In the genomic region with DNA sequence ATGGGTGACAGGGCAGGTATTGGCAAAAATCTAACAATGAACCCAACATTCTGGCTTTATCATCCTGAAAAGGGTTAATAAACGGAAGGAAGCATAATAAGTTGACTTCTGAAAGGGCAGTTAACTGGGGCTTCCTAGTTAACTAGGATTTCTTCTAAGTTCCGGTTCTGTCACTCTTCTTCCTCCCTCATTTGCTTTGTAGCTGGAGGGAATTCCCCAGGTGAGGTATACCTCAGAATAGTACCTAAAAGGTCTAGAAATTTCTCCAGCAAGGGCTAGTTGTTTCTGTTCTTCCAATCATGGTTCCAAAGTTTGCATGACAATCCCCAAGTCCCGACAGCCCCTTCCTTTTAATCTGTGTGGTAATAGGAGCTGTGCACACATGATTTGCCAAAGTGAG, we compare ENCODE assay signal across 21 mouse cellular contexts.
DNase-seq lines count a peak whose midpoint lies in the region; ATAC-seq and TF ChIP-seq lines count a peak whose summit lies in the region.
"Had no signal": no experiment of that assay in that cellular context is flagged by ENCODE, and none has a peak within 500 bp of the region (broad histone marks: within the 10 kb centered on the region; RNA-seq: fewer than 3 reads in every experiment).

No protein-coding gene starts in this region.

- no peaks in the 10 kb centered on the region; the same call in 1 of the 2 replicates for H3K4me1 ChIP-seq in testis, adult 2 months (ENCODE audit: control insufficient read depth, insufficient read depth, low read length)
- H3K4me1 ChIP-seq: embryonic facial prominence, embryonic 13.5 days had no signal

- no peaks in the 10 kb centered on the region for H3K27me3 ChIP-seq in testis, adult 2 months (ENCODE audit: control insufficient read depth, insufficient read depth, low read length)
- H3K27me3 ChIP-seq: embryonic facial prominence, embryonic 13.5 days; forebrain, embryonic 12.5 days; heart, embryonic 15.5 days; hindbrain, embryonic 13.5 days had no signal

- TF ChIP-seq POLR2A in testis, adult 2 months (IDR thresholded peaks at IDR 0.05; ENCODE audit: control insufficient read depth, low read depth, low read length), result no peak

- H3K4me3 ChIP-seq in testis, adult 2 months (ENCODE audit: control insufficient read depth, low read depth, low read length), result peak overlapping the region; percentile 78
- H3K4me3 ChIP-seq: embryonic facial prominence, embryonic 13.5 days; forebrain, embryonic 12.5 days; heart, adult 2 months; heart, embryonic 15.5 days; hindbrain, embryonic 13.5 days had no signal

- no peaks in the 10 kb centered on the region for H3K36me3 ChIP-seq in testis, adult 2 months (ENCODE audit: control insufficient read depth, insufficient read depth, low read length)
- H3K36me3 ChIP-seq: embryonic facial prominence, embryonic 13.5 days; G1E; heart, embryonic 15.5 days had no signal

- ATAC-seq in CD4-positive, CD25-positive, alpha-beta regulatory T cell, adult 4 months, result peak; percentile 93
- ATAC-seq in inflammation-experienced regulatory T-cells, adult 6 months, result peak; percentile 91
- ATAC-seq: forebrain, embryonic 16.5 days; hindbrain, postnatal 0 days had no signal

- intact Hi-C loops in left cerebral cortex, postnatal 4 days (cut with DNase I), result no loop called here

- no peak for DNase-seq in testis, postnatal 14 days (ENCODE audit: low spot score)
- DNase-seq in kidney, postnatal 14 days, result no peak
- no peak for DNase-seq in left cerebral cortex, postnatal 4 days
- no peak for DNase-seq in embryo, embryonic 11 days
- DNase-seq: adrenal gland, postnatal 10 days; cerebellum, adult 11 months; cerebellum, adult 8-10 months; cerebellum, postnatal 25 days; gastrocnemius, postnatal 14 days; heart, adult 2 months; heart, postnatal 14 days had no signal

- no peak for TF ChIP-seq CTCF in testis, adult 2 months (IDR thresholded peaks at IDR 0.05; ENCODE audit: control insufficient read depth, insufficient read depth, insufficient replicate concordance, low read depth, low read length)

- H3K27ac ChIP-seq in testis, adult 2 months (ENCODE audit: control insufficient read depth, insufficient read depth, low read depth, low read length), result no peak overlapping the region
- H3K27ac ChIP-seq: embryonic facial prominence, embryonic 13.5 days; forebrain, embryonic 12.5 days; heart, adult 2 months; heart, embryonic 15.5 days; hindbrain, embryonic 13.5 days; hindbrain, postnatal 0 days had no signal
